Mouse (Mus musculus): ENCODE data around the gene Shf.

The Shf gene

DNA sequence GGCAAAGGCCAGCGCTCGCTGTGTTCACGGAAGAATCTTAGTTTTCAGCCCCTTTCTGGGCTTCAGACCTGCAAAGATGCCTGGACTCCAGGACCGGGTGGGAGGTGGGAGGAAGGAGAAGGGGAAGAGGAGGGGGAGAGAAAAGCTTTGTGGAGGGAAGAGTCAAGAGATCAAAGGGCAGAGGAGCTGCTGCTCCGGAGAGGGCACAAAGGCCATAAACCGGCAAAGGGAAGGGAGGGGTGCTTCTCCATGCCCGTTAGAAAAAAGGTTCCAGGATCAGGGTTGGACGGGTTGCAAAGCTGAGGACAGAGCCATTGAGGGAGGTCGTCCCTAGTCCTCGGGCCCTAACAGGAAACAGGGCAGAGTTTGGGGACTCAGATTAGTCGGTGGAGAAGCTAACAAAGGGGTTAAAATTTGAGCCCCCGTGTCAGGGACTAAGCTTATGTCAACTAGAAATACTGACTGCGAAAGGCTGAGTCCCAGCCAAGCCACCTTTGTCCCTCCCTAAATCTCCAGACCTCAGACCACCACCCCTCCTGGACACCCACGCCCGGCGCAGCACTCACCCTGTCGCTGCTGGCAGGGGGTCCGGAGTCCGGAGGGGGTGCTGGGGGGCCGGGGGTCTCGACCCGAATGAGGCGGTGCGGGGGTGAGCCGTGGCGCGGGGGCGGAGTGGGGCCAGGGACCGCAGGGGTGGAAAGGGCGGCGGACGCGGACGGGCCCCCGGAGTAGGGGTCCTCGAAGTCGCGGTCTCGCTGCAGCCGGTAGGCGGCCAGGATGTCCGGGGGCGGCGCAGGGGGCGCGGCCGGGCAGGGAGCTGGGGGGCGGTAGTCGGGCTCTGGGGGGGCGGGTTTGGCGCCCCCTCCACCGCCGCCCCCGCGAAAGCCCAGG is 636 bp downstream of the Shf start:
- peak; percentile 38 to 64 for DNase-seq (ENCODE audit: low spot score in 2 of 2)

DNA sequence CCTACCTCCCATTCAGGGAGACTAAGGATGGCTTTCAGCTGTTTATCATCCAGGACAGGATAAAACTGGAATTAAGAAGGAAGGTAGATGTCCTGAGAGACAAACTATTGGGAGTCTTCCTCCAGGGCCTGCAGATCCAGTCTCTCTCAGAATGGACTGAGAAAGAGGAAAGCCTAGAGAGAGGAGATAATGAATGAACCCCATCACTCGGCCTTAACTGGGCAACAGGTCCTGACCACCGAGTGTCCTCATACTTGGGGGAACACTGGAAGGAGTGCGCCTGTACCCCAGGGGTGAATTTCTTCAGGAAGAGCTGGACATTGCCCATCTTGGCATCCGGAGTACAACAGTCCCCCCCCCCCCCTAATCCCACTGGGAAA is 1.3 kb downstream of the Shf start:
- no peak for DNase-seq (ENCODE audit: low spot score in 2 of 2)

DNA sequence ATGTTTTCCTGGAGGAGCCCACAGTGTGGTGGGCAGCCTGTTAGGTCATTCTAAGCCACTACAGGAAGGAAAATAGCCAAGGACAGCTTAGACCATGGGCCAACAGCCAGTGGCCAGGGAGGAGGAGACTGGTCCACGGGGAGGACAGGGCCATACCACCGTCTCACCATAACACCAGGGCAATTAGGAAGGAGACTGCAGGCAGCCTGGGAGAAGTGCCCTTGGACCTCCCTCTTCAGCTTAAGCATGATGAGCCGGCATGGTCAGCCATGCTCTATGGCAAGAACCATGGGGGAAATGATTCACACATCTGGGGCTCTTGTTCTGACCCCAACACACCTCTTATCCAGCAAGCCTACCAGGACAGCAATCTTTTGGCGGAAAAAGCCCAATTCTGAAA is 1.8 kb downstream of the Shf start:
- no peak for DNase-seq (ENCODE audit: low spot score in 2 of 2)

DNA sequence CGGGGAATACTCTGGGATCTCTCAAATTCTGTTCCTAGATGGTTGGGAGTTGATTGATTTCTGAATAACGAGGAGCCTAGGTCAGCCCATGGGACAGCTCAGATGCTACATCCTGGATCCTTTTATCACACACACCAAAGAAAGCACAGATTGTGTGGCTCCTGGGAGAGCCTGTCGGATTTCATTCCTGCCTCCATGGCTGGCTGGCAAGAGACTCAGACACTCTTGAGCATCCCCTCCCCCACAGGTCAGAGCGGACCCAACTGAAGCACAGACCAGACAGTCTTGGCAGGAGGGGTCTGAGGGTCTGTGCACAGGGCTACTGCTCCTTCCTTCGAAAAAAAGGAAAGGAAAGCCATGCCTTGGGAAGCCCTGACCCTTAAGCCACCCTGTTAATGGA is 2.3 kb downstream of the Shf start:
- DNase-seq (ENCODE audit: low spot score in 2 of 2): peak in 1 of 2 experiments; percentile 31

DNA sequence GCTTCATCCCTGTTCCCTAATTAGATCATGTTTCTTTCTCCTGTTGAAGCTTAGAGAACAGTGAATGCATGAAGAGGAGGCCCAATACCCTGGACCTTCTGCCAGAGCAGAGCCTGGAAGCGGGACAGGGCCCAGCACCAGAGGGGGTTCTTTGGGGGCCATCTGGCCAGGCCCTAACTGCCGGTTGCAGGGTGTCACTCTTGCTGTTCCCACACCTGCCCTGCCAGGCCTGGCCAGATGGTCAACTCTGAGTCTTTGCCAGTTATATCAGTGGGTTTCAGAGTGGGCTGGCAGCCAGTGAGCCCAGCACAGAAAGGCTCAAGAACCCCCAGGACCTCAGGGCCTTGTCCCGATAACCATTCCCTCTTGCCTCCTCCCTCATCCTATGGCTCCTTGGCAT is 2.9 kb downstream of the Shf start:
- peak in 1 of 2 experiments; percentile 38 for DNase-seq (ENCODE audit: low spot score in 2 of 2)

DNA sequence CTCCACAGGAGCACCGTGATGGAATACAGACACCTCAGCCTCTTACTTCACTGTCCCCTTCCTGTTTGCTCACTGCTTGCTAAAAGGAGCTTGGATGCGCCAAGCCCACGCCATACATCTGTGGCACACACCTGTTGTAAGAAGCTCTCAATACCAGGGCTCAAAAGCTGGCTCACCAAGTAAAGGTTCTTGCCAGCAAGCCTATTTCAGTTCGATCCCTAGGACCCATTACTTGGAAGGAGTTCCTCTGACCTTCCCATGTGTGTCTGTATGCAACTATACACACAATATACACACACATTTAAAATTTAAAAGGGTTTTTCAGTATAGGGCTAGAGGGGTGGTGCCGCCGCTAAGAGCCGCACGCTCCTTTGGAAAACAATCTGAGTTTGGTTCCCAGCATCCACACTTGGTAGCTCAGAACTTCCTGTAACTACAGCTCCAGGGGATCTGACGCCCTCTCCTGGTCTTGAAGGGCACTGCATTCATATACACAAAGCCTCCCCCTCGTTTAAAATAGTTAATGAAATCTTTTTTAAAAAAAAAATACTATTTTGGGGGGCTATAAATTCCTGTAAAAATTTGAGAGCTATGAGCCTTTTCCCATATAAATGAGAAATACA is 3.6 kb downstream of the Shf start:
- DNase-seq (ENCODE audit: low spot score in 2 of 2): no peak

DNA sequence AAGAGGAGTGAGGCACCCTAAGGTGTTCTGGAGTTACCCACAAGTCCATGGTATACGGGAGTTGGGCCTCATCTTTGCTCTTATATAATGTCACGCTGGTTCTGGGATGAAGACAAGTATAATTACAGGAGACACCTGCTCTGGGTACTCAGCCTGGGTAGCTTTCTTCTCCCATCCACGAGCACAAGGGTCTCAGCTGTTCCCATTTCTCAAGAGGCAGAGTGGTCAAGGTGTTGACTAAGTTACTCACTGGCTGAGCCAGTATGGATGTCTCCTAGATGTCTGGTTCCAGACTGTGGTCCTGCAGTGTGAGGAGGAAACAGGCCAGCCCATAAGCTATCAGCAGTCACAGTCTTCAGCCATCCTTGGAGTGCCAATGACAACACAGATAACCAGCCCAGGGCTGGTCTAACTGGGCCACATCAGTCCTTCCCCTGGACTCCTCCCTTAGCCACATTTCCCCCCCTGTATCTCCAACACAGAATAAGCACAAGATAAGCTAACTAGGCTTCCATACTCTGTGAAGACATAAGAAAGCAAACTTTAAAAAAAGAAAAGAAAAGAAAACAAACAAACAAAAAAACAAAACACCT is 4.5 kb downstream of the Shf start:
- DNase-seq (ENCODE audit: low spot score in 2 of 2): no peak

DNA sequence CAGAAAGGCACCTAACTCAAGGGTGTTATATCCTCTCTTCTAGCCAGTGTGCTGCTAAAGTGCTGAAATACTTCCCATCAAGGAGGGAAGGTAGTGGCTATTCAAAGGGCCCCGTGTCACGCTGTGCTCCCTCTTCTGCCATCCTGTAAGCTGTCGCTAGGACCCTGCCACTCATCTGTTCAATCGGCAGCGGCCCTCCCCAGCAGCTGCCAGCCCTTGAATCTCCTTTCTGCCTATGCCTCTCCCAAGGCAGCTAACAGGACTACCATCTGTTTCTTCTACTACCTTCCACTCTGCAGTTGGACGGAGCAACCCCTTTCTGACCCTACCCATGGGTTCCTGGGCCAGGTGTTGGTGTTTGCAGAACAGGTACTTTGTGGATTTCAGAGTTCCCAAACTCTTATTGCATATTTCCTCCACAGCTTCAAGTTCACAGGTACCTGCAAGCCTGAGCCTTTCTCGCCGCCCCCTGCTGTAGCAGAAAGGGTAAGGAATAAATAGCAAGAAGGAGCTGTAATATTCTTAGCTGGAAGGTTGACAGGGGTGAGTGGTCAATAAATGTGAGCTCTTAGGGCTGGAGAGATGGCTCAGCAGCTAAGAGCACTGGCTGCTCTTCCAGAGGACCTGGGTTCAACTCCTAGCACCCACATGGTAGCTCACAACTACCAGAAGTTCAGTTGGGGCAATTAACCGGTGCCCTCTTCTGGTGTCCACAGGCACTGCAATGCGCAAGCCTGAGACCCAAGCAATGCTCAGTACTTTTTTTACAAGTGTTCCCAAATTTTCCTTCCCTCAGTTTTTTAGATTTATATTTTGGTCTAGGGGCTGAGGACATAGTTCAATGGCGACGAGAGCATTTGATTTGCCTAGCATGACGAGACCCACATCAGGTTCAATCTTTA is 6.1 kb downstream of the Shf start:
- no peak for DNase-seq (ENCODE audit: low spot score in 2 of 2)

DNA sequence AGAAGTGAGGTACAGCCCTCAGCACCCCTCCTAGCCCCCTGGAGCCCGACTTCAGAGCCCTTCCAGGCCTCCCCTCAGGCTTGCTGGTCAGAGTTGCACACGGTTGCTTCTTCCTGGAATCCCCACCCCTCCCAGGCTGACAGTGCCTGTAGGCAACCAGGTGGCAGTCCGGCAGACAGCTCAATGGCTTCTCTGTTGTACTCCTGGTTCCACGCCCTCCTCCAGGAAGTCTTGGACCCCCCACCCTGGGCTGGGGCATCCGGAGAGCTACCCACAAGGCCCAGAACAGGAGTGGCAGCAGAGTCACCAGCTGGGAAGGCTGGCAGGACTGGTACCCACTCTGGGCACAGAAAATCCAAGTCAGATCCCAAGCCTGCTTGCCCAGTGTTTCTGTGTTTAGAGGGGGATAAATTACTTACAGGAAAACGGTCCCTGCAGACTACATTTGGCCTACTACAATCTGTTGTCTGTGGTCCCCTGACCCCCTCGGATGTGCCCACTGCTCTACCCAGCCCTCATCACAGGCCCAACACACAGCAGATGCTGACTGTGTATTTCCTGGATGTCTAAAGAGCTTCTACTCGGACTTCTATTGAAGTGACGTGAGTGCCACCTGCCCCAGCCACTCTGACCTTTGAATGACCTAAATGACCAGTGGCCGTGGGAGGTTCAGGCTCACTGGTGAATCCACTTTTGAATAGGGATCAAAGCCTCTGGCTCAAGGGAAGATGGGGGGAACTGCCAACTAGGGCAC is 6.9 kb downstream of the Shf start:
- DNase-seq (ENCODE audit: low spot score in 2 of 2): peak in 1 of 2 experiments; percentile 29

DNA sequence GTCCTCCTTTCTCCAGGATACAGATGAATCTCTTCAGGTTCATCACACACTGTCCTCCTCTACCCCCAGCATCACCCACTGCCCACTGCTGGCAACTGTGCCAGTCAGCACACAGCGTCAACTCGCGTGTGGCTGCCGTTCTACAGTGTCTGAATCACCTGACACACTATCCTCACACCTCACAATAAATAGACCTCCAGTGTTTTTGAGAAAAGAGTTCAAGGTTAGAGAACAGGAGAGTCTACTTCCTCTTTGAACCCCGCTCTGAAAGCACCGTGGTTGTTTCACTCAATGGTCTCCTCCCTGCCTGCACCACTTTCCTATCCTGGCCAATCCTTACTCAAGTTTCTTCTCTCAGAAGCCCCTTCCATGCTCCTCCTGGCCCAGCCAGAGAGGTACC is 7.8 kb downstream of the Shf start:
- DNase-seq (ENCODE audit: low spot score in 2 of 2): no peak

DNA sequence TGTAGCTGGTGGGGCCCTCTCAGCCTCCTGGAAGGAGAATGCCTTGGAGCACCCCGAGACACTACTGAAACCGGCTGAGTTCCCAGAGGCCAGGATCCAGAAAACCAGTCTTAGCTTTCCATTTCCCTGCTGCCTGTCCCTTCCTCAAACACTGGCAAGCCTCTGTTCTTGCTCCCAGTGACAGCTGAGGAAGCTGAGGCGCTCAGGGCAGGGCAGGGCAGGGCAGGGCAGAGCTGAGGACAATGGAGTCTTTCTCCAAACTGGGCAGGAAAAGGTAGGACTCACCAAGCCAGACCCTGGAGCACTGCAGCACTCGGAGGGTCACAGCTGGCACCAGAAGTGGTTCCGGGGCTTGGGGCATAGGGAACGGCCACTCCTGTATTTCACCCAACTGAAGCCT is 8.7 kb downstream of the Shf start:
- DNase-seq (ENCODE audit: low spot score in 2 of 2): no peak

DNA sequence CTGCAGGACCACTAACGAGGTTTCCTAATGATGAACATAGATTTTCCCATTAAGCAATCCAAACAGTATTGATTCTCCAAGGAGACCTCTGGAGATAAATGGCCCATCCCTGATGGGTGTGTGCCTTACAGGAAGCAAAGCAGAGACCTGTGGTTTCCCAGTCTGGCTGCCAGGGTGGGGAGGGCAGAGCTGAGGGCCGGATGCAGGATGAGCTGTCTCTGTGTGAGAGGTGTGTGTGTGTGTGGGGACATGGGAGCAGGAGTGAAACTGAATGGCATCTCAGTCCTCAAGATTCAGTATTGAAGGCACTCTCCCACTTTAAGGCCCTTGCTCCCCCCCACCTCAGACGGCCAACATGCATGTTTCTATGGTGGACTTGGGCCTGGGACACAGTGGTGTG is 12.8 kb downstream of the Shf start:
- DNase-seq (ENCODE audit: low spot score in 2 of 2): no peak

DNA sequence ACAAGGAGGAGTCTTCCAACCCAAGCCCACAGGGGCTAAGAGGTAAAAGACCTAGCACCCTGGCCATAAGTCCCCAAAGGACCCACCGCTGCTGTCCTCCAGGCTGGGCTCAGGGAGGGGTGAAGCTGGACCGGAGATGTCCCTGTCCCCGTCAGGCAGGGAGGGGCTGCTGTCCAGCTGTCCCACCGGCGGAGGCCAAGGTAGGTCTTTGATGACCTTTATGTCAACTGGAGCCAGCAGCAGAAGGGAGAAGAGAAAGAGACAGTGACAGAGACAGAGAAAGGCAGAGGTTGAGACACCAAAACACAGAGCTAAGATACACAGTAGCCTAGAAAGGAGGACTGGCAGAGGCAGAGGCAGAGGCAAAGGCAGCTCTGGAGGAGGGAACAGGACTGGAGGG is 13.6 kb downstream of the Shf start:
- DNase-seq (ENCODE audit: low spot score in 2 of 2): no peak

DNA sequence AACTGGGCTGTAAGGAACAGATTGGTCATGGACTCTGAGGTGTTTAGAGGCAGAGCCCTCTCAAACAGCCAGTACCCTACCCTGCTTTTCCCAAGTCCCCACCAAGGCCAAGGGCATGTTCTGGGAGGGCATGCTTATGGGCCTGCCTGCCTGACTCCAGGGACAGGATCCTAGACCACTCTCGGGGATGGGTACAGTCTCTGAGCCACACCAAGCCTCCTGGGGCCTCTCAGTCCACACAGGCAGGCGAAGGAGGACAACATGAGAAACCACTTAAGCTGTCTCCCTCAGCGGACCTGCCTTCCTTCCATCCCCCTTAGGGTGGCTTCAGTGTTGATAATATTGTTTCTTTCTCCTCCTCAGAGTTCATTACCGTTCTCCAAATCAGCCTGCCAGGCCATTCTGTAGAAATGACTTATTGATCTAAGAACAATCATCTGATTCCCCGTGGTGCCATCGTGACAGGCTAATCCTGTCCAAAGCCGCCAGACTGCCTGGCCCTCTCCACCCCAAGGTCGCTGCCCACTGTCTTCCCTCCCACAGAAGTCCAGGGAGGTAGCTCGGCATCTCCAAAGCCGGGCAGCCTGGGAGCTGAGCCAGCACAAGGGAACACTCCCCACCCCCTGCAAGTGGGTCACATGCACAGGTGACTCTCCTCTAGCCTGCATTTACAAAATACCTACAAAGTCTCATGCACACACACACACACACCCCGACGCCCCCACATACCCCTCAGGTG is 14.6 kb downstream of the Shf start:
- peak in 1 of 2 experiments; percentile 32 for DNase-seq (ENCODE audit: low spot score in 2 of 2)

DNA sequence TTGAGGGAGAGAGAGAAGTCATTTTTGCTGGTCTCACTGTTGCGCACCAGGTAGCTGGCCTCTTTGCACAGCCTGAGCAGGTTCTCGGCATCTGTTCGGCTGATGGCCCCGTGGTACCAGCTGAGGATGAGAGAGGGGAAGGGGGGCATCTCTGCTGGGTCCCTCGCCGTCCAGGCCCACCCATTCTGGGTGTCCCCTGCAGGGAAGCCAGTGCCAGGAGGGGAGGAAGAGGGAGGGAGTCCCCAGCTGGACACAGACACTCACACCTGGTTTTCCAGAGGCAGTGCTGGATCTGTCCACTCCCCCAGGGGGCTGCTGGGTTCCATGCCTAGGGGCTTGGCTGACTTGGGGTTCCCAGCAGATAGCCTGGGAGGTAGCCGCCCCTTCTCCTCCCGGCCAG is 15.2 kb downstream of the Shf start:
- no peak for DNase-seq (ENCODE audit: low spot score in 2 of 2)

DNA sequence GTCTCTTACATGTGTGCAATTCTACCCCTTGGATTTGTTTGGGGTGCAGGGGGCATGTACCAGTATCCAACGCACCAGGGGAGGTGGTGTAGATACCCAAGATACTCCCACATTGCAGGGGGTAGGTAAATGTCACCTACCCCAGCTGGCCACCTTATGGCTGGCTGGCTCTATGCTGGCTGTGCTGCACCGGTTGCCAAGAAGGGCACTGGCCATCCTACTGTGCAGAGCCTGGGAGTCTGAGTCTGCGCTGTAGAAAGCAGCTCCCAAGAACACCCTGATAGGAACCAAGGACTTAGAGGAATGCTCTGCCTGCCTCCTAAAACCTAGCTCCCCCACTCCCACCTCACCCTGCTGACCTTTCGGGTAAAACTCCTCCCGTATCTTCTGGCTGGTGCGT is 16.0 kb downstream of the Shf start:
- DNase-seq (ENCODE audit: low spot score in 2 of 2): no peak

DNA sequence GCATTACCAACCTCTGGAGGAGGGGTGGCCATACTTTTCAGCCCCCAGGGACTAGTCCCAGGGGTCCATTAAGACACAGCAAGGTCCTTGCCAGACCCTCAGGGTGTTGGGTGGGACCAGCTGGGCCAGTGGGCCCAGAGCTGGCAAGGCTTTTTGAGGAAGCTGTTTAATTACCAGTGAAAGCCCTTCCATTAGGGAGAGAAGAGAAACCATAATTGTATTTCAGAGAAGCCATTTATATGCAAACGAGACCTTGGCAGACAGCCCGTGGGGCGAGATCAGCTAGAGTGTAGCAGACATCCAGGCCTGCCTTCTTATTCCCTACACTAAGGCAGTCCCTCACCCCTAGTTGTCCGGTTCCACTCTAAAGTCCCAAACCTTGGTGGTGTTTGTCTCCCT is 17.0 kb downstream of the Shf start:
- peak; percentile 88 to 90 for DNase-seq (ENCODE audit: low spot score in 2 of 2)

DNA sequence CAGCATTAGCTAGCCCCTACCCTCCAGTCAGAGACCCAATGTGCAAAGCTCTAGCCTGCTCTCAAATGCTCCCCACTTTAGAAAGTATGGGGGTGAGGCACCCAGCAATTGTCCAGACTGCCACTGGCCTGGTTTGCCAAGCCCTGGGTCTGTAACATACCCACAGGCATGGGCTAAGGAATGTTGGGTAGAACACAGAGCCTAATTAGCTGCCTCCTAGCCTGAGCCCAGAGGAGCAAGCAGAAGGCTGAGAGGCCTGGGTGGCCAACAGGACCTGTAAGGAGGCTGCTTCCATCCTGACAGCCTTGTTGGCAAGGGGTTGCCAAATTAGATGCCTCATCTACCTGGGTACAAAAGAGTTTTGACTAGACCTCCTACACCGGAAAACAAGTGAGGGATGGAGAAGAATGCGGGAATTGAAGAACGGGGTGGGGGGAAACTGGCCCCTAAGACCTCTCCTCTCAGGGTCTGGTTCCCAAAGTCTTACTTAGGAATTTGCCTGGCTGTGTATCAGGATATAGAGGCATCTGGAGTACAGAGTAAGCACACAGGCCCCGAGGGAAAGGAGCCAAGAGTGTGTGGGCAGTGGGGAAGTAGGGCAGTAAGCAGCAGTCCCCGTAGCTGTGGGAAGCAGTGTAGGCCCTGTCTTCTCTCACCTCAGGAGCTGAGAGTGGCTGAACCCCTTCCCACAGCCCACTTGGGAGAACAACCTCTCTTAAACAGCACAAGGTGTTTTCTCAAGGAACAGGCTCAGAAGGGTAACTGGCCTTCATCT is 17.6 kb downstream of the Shf start:
- DNase-seq (ENCODE audit: low spot score in 2 of 2): peak; percentile 73 to 74

DNA sequence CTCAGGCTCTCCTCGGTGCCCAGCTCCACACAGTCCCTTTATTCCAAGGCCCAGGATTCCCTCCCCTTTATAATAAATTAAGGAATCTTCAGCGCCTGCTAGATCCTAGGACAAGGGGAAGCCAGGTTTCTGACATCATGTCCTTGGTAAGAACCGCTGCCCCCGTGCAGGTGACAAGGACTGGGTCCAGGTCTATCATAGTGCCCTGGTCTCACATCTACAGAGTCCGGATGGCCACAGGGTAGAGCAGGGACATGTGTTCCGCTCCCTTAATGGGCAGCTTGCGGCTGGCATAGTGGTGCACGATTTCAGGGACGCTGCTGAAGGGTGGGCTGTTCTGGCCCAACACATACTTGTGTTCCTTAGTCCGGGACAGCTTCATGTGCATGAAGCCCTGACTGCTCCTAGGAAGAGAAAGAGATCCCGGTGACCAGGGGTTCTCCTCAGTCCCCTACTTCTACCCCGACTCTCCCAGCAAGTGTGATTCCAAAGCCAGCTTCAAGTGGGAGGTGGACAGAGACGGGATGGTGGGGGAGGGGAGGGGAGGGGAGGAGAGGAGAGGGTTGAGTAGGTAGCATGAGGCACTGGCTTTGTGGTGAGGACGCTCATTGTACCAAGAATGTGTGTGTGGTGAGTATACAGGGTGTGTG is 19.7 kb downstream of the Shf start:
- DNase-seq (ENCODE audit: low spot score in 2 of 2): peak; percentile 44 to 61

Data from right cerebral cortex, postnatal 10 days (tissue).